In genomic region chr2:180201303-180201702, GRCm38 (mm10) we compare ENCODE assay signal across 16 mouse cellular contexts.
"Had no signal": no experiment of that assay in that cellular context is flagged by ENCODE, and none has a peak within 500 bp of the region (broad histone marks: within the 10 kb centered on the region; RNA-seq: fewer than 3 reads in every experiment).

No protein-coding gene starts in this region.

- H3K4me2 ChIP-seq: kidney, embryonic 15.5 days; liver, embryonic 13.5 days; stomach, embryonic 15.5 days had no signal

- H3K9ac ChIP-seq: kidney, embryonic 15.5 days; liver, embryonic 13.5 days; stomach, embryonic 15.5 days had no signal

- H3K27me3 ChIP-seq: kidney, embryonic 15.5 days; liver, embryonic 13.5 days; stomach, embryonic 15.5 days had no signal

- H3K4me1 ChIP-seq: kidney, embryonic 15.5 days; liver, embryonic 13.5 days had no signal

- DNase-seq: kidney, adult 11 months; kidney, adult 8-10 months; kidney, postnatal 36 days; layer of hippocampus, postnatal 36 days; liver, embryonic 13.5 days; lung, adult 2 months; lung, postnatal 14 days; midbrain, embryonic 14.5 days; right cerebral cortex, adult 18-20 months; right cerebral cortex, postnatal 14 days; right cerebral cortex, postnatal 4 days; thymus, adult 18-20 months; thymus, postnatal 36 days had no signal

- H3K4me3 ChIP-seq: kidney, embryonic 15.5 days; left cerebral cortex, adult 2 months; liver, embryonic 13.5 days; stomach, embryonic 15.5 days had no signal

- H3K27ac ChIP-seq: kidney, embryonic 15.5 days; left cerebral cortex, adult 2 months; liver, embryonic 13.5 days; stomach, embryonic 15.5 days had no signal

- H3K36me3 ChIP-seq: liver, embryonic 13.5 days had no signal

- H3K9me3 ChIP-seq: kidney, embryonic 15.5 days; liver, embryonic 13.5 days; stomach, embryonic 15.5 days had no signal
